Mouse (Mus musculus) brain, embryonic 14.5 days (tissue): ENCODE results near the gene Resp18.

Experiments used
- CTCF ChIP-seq: fragments of 200-500 bp; IDR thresholded peaks from 2 replicates; pipeline ENCODE4 v1.5.1; 2012; ENCODE audit warnings: inconsistent platforms, mild to moderate bottlenecking, moderate library complexity, borderline replicate concordance; ENCODE audit not compliant: insufficient read depth, insufficient read length; ENCODE audit errors: extremely low read depth
- POLR2A ChIP-seq: fragments of 200-500 bp; IDR thresholded peaks from 2 replicates; pipeline ENCODE4 v1.6.1; 2012; ENCODE audit warnings: mild to moderate bottlenecking, inconsistent platforms, borderline replicate concordance; ENCODE audit not compliant: poor library complexity, insufficient read depth, insufficient read length, severe bottlenecking; ENCODE audit errors: extremely low read depth

GRCm38 (mm10) chr1:75289888-75290431, 11.7 kb upstream of the Resp18 start:
- TF ChIP-seq POLR2A (no peak), CTCF (no peak)
